Mouse (Mus musculus): ENCODE measurements around the gene Sema5b. TPM values are rescaled to one million over a fixed set of nuclear protein-coding genes. Genes with fewer than 3 reads are reported as not detected.

The Sema5b gene
- total RNA-seq, 4 experiments from 2014 or later = 10.6 to 18.1 (median 14.0) TPM

DNA sequence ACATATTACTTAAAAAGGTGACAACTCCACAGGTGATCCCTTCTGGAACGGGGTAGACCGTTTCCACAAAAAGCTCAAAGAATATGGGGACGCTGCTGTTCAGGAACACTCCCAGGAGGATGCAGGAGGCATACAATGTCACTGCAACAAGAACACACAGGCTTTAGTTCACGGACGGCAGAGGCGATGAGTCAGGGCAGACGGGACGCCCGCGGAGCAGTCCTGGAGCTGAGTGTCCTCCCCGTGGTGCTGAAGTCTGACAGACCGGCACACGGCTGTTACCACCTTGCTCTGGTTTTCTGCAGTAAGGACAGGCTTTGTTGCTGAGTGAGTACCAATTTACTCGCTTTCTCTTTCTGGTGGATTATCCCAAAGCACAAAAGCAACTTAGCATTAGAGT is 163.9 kb downstream of the Sema5b start:
- DNase-seq (ENCODE audit: low spot score in 2 of 2) = no peak

DNA sequence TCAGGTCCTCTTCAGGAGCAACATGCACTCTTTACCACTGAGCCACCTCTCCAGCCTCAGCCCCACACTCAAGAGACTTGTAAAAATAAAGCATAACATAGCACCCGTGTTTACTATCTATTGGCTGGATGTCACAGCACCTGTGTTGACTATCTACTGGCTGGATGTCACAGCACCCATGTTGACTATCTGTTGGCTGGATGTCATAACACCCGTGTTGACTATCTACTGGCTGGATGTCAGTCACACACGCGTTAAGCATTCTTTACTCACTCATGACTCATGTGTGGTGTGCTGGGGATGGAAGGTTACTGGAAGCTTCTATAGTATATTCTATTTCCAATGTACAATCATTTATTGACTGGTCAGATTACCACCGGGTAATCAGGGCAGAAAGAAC is 166.1 kb downstream of the Sema5b start:
- DNase-seq (ENCODE audit: low spot score in 2 of 2) = no peak

DNA sequence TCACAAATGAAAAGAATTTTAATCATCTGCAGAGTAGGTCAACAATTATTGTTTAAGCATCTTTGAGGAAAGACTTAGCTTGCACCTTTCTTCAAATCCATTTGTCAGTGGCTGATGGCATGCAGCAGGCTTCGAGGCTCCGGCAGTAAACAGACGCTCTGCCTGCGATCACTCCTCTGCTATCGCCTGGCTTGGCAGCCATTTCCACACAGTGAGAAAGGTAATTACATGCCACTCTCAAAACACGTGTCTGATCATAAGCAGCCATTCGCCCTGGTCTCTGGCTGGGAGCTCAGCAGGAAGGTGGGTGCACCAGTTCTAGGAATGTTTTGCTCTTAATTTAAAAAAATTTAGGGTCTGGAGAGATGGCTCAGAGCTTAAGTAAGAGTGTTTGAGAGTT is 170.1 kb downstream of the Sema5b start:
- DNase-seq (ENCODE audit: low spot score in 2 of 2) = peak in 1 of 2 experiments; percentile 17

DNA sequence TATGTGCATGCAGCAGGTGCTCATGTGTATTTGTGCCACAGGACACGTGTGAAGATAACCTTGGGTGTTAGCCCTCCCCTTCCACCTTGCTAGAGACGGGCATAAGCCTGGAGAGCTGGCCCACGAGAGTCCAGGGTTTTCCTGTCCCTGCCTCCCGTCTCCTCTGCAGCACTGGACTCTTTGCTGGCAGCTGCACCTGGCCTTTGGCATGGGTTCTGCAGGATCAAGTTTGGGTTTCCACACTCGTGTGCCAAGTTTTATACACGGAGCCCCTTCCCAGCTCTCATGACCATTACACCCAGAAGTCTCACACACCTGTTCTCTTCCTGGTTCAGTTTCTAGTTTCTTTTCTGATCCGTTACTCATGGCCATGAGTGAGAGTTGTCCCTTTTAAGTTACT is 172.7 kb downstream of the Sema5b start:
- DNase-seq (ENCODE audit: low spot score in 2 of 2) = no peak

Other genes starting within 250 kb of the Sema5b start
- gene Sec22a, start 177.2 kb upstream of the Sema5b start, total RNA-seq (2022) = 10 to 100 TPM; 14.5 to 20.1 (median 16.6) TPM
- gene Pdia5, start 50.3 kb upstream of the Sema5b start, total RNA-seq (2022) = 1 to 10 TPM; 2.9 to 4.9 (median 4.3) TPM
- gene Dirc2, start 228.2 kb downstream of the Sema5b start, total RNA-seq (2022) = 10 to 100 TPM; 60.9 to 68.2 (median 64.7) TPM
- gene Hspbap1, start 229.2 kb downstream of the Sema5b start, total RNA-seq (2022) = 1 to 10 TPM; 6.5 to 9.0 (median 7.3) TPM